Mouse (Mus musculus): Measurements from ENCODE around the gene Cox8a.

Gene Cox8a

DNA sequence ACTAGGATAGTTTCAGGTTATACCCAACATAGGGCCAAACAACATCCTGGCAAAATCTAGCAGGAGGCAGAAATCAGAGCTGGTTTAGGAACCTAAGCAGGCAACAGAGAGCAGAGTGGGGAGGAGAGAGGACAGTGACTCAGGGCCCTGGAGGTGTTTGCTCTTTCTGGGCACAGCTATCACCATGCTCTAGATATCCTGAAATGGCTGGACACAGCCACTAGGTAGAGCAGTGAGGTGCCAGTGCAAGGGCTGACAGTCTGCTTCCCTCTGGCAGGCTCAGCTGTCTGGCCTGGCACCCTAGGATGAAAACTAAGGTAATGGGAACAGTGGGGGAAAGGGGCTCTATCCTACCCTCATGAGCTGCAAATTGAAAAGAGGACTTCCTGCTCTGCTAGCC, 6.1 kb upstream of the Cox8a start:
- no peak for DNase-seq (ENCODE audit: low spot score in 2 of 2)

DNA sequence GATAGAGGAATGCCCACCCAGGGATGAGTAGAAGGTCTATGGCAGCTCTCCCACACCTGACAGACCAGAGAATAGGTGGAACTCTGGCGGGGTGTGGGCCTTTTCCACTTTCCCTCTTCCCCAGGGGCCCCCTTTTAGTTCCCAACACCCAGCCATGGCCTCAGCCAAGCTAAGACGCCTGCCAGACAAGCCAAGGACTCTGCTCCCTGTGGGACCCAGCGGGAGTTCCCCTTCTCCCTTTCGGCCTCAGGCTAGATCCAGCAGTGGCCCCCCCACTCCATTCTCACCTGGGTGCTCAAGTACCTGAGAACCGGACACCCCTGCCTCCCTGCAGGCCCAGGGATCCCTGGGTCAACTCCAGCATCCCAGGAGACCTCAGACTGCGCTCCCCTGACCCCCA, 4.8 kb upstream of the Cox8a start:
- DNase-seq (ENCODE audit: low spot score in 2 of 2), result no peak

DNA sequence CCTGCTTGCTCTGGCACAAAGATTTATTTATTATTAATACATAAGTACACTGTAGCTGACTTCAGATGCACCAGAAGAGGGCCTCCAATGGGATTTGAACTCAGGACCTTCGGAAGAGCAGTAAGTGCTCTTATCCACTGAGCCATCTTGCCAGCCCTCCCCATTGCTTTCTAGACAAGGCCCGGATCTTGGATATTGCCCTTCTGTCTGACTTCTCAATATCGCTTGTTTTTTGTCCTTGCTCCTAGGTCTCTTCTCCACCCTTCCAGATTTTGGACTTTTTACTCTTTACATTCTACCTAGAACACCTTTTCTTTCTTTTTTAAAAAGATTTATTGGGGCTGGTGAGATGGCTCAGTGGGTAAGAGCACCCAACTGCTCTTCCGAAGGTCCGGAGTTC, 1.3 kb upstream of the Cox8a start:
- DNase-seq (ENCODE audit: low spot score in 2 of 2), result no peak

DNA sequence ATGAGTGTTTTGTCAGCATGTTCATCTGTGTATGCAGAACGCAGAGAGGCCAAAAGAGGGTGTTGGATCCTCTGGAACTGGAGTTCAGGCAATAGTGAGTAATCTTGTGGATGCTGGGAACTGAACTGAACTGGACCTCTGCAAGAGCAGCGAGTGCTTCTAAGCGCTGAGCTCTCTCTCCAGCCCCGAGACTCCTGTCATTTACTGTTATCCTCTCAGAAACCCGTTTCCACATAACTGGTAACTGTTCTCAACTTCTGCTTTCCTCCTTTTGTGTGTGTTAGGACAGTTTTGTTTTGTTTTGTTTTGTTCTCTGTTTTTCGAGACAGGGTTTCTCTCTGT, 481 bp upstream of the Cox8a start:
- no peak for DNase-seq (ENCODE audit: low spot score in 2 of 2)

DNA sequence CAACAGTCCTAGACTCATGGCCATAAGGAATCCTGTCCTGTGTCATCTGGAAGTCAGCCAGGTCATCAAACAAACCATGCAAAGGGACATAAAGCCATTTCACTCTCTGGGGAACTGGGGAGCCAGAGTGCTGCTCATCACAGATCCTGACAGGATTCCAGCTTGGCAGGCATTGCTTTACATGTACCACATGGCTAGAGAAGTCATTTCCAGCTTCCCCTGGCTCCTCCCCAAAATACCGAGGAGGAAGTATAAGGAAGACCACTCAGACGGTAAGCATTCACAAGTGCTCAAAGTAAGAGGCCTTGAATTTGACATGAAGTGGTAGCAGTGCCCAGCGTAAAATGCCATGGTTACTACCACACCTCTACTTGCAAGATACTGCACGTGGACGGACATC, 2.9 kb downstream of the Cox8a start:
- no peak for DNase-seq (ENCODE audit: low spot score in 2 of 2)

DNA sequence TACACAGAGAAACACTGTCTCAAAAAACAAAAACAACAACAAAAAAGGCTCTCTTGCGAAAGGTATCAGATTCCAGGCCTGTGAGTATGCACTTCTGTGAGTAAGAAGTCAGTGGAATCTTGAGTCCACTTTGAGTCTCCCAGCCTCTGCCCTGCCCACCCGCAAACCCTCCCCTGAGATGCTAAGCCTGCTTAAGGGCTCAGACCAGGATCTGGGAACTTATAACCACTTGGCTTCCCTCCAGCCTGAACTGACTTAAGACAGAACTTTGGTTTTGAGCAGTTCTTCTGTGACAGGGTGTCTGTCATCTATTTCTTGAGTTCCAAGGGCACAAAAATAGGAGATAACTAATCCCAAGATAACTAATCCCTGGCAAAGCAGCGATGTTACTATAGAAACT, 4.4 kb downstream of the Cox8a start:
- DNase-seq (ENCODE audit: low spot score in 2 of 2), result no peak

DNA sequence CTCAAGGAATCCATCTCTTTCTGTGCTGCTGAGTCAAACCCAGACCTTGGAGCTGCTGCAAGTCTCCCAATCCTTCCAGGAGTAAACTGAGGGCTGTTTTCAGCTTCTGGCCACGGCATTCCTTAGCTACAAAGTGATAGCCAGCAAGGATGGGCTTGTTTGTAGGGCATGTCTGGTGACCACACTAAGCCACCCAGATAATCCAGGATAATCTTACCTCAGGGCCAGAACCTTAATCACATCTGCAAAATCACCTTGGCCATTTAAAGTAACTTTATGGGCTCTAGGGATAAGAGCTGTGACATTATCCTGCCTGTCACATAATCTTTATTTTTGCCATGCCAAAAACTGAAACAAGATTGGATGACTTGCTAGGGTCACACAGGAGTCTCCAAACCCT, 5.2 kb downstream of the Cox8a start:
- no peak for DNase-seq (ENCODE audit: low spot score in 2 of 2)

DNA sequence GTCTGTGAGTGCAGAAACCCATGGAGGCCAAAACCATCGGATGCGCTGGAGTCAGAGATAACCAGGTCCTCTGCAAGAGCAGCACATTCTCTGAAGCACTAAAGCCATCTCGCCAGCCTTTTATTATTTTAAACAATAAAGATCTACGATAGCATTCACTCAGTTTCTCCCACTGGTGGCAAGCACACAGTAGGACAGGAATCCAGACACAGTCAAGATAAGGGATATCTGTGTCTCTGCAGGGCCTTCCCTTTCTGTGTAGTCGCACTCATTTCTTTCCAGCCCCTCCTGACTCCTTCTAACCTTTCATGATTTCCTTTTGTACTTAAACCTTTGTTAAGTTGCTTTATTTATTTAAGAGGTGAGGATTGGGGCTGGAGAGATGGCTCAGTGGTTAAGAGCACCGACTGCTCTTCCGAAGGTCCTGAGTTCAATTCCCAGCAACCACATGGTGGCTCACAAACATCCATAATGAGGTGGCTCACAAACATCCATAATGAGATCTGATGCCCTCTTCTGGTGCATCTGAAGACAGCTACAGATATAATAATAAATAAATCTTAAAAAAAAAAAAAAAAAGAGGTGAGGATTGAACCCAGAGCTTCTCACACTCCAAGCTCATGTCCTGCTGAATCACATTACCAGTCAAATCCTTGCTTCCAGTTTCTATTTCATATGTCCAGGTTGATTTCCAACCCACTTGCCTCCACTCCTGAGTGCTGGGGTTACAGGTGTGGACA, 7.3 kb downstream of the Cox8a start:
- no peak for DNase-seq (ENCODE audit: low spot score in 2 of 2)

DNA sequence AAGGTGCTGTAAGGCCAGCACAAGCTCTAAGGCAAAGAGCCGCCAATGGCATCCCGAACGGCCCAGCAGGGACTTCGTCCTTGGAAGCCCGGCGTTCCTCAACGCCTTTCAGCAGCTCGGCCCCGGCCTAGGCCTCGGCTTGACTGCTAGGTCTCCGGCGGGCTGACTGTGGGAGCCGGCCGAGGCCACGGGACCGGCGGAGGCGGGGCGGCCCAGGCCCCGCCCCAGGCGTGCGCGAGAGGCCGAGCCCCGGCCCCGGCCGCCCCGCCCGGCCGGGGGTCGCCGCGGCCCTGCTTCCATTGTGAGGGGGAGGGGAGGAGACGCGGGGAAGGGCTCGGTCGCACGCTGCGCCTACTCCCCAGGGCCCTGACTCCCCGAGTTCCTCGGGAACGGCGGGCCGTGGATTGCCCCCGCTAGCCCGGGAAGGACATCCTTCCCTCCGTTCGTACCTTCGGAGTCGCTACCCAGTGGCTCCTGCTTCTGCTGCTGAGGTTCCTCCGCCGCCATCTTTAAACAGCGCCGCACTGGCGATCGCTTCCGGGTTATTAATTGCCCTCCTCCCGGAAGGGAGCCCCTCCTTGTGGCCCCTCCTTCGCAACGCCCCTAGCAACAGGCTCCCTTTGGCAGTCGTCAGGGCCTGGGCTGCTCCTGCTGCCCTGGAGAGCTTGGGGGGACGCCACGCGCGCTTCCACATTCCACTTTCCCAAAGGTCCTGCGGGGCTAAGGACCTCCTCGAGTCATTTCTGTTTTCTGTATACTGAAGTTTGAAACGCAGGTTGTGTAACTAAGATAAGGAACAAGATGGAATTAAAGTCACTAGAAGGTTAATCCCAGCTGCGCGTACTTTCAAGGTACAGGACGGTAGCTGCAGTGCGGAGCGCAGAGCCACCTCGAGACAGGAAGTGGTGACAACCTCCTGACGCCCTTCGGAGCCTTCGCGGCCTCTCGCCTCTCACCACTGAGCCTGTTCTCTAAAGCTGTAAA, 11.4 kb downstream of the Cox8a start, which contains the start of gene Otub1:
TSS of gene Otub1 (minus strand) at position 564 of the 984 bp plus-strand sequence.
- DNase-seq (ENCODE audit: low spot score in 2 of 2), result peak; percentile 75 to 88

DNA sequence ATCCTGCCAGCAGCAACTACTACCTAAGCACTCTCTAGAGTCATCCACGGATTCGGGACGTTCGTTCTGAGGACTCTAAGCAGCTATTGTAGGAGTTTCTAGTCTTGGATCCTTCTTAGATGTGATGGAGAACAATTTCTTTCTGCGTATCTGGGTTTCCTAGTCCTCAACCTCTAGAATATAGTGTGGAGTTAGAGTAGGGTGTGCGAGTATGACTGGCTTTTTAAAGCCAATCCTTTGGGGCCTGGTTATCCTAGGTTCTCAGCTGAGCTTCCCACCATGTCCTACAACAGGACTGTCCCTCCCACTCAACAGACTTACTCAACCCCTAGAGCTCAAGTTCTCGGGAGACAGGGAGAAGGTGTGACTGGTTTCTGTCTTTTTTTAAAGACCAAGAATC, 12.1 kb downstream of the Cox8a start:
- no peak for DNase-seq (ENCODE audit: low spot score in 2 of 2)

DNA sequence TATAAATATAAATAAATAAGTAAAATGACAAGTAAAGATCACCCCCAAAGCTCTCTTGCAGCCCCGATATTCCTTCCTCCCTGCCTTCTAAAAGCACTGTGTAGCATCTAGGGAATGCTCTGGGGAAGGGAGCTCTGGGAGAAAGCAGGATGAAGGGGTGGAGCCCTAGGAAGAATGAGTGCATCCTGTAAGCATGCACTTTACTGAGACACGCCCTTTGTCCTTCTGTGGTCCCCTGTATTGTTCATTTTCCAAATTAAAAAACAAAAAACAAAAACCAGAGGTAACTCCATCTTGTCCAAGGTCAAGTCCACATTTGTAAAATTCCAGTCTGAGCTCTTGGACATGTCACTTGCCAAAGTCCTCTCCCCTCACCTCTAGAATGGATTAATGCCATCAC, 12.5 kb downstream of the Cox8a start:
- no peak for DNase-seq (ENCODE audit: low spot score in 2 of 2)

DNA sequence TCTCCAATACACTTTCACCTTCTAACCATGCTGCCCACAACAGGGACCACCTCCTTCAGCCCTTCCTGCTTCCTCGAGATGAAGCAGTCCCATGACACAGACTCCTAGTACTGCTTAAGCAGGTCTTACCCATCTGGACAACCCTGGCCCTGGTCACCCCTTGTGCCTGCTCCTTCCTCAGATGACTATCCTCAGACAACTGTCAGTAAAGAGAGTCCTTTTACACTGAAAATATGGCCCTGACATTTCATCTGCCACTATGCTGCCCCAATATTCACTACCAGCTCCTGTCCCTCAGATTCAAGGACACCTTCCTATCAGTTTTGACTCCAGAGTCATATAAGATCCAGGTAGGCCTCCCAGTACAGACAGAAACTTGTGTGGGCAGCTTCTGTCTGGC, 17.0 kb downstream of the Cox8a start:
- no peak for DNase-seq (ENCODE audit: low spot score in 2 of 2)

DNA sequence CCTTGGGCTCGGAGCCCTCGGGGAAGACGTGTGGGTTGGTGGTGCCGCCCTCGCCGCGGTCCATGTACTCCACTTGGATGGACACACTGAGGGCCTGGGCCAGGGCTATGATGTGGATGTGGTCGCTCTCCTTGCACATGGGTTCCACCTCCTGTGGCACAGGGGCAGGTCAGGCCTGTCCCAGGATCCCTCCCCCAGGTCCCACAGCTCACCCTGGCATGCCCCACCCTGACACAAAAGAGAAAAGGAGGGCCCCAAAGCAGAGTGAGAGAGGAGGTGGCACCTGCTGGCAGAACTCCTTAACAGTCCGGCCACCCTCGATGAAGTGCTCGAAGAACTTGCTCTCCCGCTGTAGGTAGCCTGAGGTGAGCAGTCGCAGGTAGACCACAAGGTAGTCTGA, 18.3 kb downstream of the Cox8a start:
- DNase-seq (ENCODE audit: low spot score in 2 of 2), result no peak

DNA sequence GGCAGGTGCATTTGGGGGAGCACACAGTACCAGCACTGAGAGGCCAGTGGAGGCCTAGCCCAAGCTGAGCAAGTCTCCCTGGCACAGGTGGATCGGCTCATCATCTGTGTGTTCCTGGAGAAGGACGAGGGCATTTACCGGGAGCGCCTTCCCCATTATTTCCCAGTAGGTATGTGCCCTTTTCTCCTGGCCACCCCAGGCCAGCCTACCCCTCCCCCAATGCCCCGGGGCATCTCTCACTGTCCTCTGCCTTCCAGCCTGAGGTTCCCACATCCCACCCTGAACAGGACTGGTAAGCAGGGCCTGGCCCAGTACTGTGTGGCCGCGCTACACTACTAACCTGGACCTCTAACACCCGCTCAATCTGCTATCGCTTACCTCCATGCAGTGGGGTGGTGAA, 20.0 kb downstream of the Cox8a start:
- DNase-seq (ENCODE audit: low spot score in 2 of 2), result no peak

DNA sequence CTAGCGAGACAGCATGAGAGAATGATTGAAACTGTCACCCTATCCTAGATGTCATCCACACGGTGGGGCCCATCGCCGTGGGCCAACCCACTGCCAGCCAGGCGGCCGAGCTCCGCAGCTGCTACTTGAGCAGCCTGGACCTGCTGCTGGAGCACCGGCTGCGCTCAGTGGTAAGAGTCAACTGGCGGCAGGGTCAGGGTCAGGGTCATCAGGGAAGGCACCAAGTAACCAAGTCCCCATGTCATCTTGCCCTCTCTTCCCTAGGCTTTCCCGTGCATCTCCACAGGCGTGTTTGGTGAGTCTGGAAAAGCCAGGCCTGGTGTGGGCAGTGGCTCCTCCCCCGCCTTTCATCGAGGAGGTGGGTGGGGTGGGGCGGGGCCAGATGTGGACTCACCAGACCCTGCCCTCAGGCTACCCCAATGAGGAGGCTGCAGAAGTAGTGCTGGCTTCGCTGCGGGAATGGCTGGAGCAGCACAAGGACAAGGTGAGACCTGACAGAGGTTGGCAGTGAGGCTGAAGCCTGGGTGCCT, 20.6 kb downstream of the Cox8a start:
- DNase-seq (ENCODE audit: low spot score in 2 of 2), result no peak

DNA sequence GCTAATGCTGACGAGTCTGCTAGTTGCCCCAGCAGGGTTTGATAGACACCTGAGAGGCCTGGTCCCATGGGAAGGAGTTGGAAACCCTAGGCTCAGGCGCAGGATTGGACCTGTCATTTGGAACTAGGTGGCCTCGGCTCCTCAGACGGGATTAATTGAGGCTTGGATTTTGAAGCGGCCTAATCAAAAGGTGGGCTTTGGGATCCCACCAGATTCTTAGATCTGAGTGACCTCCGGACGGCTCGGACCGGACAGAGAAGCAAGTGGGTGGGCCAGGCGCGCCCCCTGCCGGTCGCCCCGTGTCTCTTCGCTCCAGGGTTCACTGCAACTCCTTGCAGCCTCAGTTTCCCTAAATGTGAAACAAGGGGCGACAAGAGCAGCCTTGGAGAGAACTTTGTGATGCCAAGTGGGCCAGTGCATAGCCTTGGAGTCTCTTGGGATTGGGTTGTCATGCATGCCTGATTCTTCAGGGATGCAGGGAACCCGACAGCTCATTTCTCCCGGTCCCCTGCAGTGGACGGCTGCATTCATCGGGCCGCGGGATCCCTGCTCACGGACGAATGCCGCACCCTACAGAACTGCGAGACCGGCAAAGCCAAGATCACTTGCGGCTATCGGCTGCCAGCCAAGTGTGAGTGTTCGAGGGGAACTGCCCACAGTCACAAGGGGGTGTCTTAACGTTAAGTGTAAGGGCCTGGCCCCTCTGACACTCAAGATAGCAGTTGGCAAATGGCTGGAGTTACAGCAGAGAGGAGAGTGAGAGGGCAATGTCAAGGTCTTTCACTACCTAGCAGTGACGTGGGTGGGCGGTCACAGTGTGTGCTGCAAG, 21.3 kb downstream of the Cox8a start:
- peak in 1 of 2 experiments; percentile 74 for DNase-seq (ENCODE audit: low spot score in 2 of 2)

DNA sequence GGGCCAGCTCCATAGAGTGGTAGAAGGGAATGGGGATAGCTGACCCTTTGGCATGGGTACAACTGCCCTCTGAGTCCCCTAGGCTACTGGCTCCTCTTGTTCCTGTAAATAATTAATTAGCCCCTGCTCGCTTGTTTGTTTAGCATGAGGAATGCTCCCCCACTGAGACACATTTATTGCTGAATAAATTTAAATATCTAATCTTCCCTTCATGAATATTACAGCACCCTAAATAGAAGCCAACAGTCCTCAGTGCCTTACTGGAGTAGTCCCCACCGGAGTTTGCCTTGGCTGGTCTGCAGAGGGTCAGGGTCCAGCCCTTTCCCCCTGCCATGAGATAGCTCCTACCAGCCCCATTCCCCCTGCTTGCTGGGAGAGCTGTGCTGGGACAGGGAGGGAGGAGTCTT, 24.9 kb downstream of the Cox8a start:
- no peak for DNase-seq (ENCODE audit: low spot score in 2 of 2)

DNA sequence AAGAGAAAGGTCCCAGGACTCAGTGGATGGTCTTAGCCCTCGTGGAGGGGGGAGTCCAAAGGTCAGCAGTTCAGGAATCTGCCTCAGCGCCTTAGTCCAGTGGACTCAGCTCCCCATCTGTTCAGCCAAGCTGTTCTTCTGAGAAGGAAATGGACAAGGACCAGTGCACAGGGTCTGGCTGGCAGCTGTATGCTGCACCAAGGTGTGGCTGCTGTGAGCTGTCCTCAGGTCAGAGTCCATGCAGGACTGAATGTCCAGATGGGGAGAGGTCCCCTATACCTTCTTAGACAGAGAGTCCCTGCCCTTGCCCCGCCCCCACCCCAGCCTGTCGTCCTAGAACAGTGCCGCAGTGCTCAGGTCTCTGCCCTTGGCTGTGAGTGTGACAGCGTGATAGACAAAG, 25.8 kb downstream of the Cox8a start:
- no peak for DNase-seq (ENCODE audit: low spot score in 2 of 2)

DNA sequence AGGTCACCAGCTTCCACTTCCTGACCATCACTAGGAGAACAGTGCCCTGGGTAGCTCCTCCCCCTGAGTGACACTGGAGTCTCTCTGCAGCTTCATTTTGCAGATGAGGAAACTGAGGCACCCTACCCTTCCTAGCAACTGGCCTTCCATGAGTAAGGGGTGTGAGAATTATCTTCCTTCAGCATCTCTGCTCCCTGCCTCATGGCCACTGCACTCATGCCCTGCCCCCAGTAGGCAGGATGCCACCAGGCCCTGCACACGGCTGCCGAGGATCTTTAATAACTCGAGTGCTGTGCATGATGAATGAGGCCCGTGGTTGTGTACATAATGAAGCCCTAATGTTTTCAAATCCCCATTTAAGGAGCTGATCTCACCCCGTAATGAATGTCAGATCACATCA, 26.4 kb downstream of the Cox8a start:
- no peak for DNase-seq (ENCODE audit: low spot score in 2 of 2)

DNA sequence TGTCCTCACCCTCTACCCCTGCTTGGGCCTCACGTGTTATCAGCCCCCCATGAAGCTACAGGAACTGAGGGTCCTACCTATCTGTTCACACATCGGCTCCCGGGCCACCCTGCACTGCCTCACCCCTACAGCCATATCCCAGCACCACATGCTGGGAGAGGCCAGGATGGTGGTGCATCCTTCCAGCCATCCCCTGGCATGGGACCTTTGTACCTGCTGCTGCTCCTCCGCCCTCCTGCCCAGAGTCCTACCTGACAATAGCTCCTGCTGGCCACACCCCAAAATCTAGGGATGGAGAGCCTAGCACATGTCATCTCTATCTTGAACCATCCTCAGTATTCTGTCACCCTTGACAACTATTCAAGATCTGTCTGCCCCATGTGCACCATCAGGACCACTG, 28.4 kb downstream of the Cox8a start:
- DNase-seq (ENCODE audit: low spot score in 2 of 2), result no peak

DNA sequence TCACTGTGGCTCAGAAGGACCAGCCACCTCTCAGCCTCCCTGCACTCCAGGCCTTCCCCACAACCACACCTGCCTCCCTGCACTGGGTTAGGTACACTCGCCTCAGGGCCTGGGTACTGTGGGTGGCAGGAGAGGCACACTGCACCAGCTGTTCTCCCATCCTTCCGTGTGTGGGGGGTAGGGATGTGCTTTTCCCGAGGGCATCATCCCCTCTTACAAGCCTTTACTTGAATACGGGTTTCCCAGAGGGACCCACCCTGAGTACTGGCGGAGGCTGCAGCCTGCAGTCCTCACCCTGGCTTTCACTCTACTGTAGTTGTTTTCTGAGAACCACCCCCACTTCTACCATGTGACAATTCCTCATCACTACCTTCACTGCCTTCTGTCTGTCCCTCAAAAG, 30.3 kb downstream of the Cox8a start:
- no peak for DNase-seq (ENCODE audit: low spot score in 2 of 2)

DNA sequence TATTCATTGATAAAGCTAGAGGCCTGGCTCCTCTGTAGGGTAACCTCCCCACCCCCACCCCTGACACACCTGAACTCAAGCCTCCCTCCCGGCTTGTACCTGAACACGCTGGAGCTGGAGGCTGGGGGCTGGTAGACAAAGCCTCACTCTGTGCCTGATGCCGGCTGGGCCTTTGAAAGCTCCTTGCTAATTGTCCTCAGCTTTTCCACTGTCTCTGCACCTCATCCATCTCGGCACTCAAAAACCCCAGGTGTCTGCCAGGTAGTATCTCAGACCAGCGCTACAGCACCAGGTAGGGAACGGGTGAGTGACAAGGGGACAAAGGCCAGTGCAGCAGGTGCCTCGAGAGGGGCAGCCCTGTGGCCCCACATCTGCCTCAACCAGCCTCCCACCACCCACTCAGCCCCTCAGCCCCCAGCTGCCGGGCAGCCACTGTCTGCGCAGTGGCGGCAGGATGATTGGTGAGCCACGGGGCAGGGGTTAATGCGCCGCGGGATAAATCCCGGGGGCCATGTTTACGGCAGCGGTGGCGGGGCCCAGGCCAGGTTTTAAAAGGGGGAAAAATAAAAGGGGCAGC, 31.6 kb downstream of the Cox8a start:
- DNase-seq (ENCODE audit: low spot score in 2 of 2), result no peak
